Mouse (Mus musculus) embryo, embryonic 11 days (tissue): Measurements from ENCODE around the gene Tmem174.
A peak's percentile ranks its signal among the peaks of the same experiment; 100 is the strongest.

Experiments used
- DNase-seq: peaks from one replicate; pipeline ENCODE4 v3.0.0-alpha.2; 2015

Gene Tmem174

DNA sequence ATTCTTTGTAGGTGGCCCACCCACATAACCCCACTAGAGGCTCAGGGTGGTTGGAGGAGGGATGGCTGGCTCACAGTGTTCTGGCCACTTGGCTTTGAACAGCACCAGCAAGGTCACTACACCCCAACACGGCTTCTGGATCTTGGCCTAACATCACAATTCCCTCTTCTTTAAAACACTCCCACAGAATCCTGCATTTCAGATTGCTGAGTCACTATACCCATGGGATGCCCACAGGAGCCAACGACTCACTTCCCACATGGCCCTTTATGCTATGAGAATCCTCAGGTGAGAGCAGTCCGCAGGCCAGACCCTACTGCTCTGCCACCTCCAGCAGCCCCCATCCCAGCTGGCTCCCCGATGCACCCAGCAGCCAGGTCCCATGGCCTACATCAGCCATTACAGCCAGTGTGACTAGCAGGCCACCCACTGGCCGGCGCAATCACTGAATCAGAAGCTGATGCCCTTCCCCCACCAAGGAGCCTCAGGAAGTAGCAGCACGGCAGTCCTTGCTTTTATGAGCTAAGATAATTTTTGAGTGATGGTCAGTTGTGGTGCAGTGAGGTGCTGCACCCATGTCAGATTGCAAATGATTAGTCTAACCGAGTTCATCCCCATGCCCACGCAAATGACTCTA, 4.8 kb downstream of the Tmem174 start:
- DNase-seq: no peak

- DNase-seq: no peak
Observed at GRCm38 (mm10) chr13:98631105-98631838, 5.9 kb downstream of the Tmem174 start.

GRCm38 (mm10) chr13:98626736-98627135, 10.5 kb downstream of the Tmem174 start:
- DNase-seq: peak; percentile 38

- DNase-seq: no peak
Observed at GRCm38 (mm10) chr13:98624506-98624905, 12.7 kb downstream of the Tmem174 start.

GRCm38 (mm10) chr13:98622881-98623549, 14.2 kb downstream of the Tmem174 start:
- DNase-seq: no peak

GRCm38 (mm10) chr13:98617429-98618067, 19.7 kb downstream of the Tmem174 start:
- no peak for DNase-seq

GRCm38 (mm10) chr13:98607885-98608477, 29.2 kb downstream of the Tmem174 start:
- no peak for DNase-seq

- peak; percentile 22 for DNase-seq
Observed at GRCm38 (mm10) chr13:98603799-98604198, 33.4 kb downstream of the Tmem174 start.

DNA sequence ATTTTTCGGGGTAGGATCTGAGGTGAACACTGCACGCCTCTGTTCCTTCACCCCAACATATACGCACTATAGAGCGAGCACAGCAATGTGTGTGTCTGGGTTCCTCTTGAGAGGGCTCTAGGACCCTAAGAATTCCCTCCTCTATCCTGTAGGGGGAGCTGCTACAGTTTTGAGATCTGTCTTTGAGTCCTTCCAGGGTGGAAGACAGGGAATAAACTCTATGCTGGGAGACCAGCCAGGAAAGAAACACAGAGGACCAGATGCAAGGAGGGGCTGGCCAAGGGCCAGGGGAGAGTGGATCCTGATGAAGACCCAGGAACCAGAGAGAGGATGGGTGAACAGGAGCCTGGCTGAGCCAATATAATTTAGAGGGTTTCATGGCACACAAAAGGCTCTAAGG, 40.5 kb downstream of the Tmem174 start:
- DNase-seq: no peak

GRCm38 (mm10) chr13:98594726-98595141, 42.5 kb downstream of the Tmem174 start:
- DNase-seq: no peak

DNA sequence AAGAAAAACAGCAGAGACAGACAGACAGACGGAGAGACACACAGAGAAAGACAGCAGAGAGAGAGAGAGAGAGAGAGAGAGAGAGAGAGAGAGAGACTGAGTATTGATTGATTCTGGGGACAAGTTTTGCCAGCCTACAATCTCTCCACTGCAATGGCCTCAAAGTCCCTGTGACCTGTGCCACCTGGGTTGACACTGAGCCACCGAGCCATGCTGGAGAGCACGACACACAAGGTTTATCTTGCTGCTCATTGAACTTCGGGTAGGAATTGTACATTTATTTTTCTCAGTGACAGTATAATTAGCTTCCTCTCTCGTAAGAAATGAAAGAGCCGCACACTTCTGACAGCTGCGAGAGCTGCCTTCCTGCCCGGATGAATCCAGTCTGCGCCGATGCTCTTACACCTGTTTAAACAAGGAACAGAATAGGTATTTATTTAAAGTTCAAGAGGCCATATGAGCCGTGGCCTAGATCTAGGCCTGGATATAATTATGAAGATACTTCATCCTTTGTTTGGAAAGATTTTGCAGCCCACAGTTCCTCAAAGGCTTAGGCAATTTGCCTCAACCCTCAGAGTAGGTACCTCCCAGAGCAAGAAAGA, 43.2 kb downstream of the Tmem174 start:
- peak; percentile 44 for DNase-seq

GRCm38 (mm10) chr13:98591406-98591805, 45.8 kb downstream of the Tmem174 start:
- DNase-seq: no peak

- DNase-seq: no peak
Observed at GRCm38 (mm10) chr13:98590693-98591389, 46.4 kb downstream of the Tmem174 start.

GRCm38 (mm10) chr13:98589572-98589971, 47.6 kb downstream of the Tmem174 start:
- no peak for DNase-seq

GRCm38 (mm10) chr13:98588951-98589501, 48.2 kb downstream of the Tmem174 start:
- peak; percentile 92 for DNase-seq

- DNase-seq: no peak
Observed at GRCm38 (mm10) chr13:98588480-98588879, 48.7 kb downstream of the Tmem174 start.

DNA sequence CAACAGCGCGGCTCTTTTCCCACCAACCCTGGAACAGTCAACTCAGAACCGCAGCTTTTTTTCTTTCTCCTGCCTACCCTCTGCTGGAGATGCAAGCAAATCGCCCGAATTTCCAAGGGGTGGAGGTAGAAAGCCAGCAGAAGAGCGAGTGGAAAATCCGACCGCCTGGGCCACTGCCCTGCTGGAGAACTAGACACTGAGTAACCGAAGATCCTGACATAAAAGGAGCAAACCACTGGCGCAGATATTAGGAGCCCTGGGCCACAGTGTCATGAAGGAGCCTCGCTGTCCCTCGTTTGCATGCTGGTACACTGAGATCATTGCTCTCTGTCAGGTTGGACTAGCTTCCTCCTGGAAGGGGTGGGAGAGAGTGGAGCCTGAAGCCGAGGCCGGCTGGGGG, 49.6 kb downstream of the Tmem174 start:
- peak; percentile 81 for DNase-seq

- DNase-seq: no peak
Observed at GRCm38 (mm10) chr13:98586817-98587575, 50.2 kb downstream of the Tmem174 start.
